Mouse (Mus musculus): ENCODE data around the gene Myadm. TPM values are rescaled to one million over a fixed set of nuclear protein-coding genes. Genes with fewer than 3 reads are reported as not detected.

Myadm gene
- polyA plus RNA-seq, 1 experiment from 2014 or later, result 128 TPM

DNA sequence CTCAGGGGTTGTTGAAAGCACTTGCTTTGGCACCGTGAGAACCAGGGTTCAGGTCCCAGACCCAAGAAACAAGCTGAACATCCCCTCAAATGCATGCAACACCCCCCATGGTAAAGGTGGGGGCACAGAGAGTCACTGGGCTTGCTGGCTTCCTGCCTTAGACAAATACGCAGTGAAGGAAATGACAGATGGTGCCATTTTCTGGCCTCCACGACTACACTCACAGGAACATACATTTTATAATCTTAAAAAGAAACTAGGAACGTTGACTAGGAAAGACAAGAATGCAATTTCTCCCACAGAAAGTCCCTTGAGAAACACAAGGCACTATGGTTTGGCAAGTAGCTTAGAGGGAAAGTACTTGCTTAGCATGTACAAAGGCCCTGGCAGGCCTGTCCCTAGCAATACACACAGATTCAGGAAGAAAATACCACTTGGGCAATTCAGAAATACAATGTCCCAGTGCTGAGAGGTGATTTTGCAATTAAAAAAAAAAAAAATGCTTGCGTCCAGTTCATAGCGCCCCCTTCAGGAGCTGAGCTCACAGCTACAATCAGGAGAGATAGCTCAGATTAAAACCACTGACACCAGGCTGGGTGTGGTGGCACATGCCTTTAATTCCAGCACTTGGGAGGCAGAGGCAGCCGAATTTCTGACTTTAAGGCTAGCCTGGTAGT, 11.2 kb downstream of the Myadm start:
- H3K36me3 ChIP-seq (ENCODE audit: inconsistent target), result peaks cover 24% of the 10 kb centered on the region
- H3K4me3 ChIP-seq (ENCODE audit: inconsistent target), result no peak overlapping the region
- peaks cover 30% of the 10 kb centered on the region for H3K79me2 ChIP-seq (ENCODE audit: inconsistent target)
- H3K27ac ChIP-seq, result no peak overlapping the region
- 69% methylated on average over 7 of the region's 7 CpGs for WGBS (ENCODE audit: missing documents)

DNA sequence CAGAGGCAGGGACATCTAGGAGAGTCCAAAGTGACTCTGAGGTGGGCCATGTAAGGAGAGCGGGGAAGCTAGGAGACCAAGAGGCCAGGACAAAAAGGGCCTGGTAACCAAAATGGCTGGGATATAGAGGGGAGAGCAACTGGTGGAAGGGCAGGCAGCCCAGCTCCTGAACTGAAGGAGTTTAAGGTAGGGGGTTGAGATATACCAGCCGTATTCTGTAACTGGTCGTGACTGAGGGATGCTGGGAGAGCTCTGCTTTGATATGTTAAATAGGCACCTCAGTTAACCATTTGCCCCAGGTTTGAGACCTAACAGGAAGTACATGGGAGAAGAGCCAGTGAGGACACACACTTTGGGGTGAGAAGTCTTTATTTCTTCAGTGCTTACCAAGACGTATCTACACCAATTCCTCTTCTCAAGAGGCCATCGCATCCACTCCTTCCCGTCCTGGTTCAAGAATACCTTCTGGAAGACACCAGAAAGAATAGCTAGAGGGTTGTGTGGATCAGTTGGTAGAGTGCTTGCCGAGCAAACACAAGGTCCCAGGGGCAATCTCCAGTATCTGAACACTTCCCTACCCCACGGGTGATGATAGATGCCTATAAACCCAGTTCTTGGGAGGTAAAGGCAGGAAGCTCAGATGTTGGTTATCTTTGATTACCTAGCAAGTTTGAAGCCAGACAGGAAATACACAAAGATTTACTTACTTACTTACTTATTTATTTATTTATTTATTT, 12.2 kb downstream of the Myadm start:
- H3K36me3 ChIP-seq (ENCODE audit: inconsistent target), result peaks cover 24% of the 10 kb centered on the region
- H3K4me3 ChIP-seq (ENCODE audit: inconsistent target), result no peak overlapping the region
- no peak overlapping the region for H3K27ac ChIP-seq
- 77% methylated on average over 8 of the region's 8 CpGs for WGBS (ENCODE audit: missing documents)
- H3K79me2 ChIP-seq (ENCODE audit: inconsistent target), result peaks cover 29% of the 10 kb centered on the region

DNA sequence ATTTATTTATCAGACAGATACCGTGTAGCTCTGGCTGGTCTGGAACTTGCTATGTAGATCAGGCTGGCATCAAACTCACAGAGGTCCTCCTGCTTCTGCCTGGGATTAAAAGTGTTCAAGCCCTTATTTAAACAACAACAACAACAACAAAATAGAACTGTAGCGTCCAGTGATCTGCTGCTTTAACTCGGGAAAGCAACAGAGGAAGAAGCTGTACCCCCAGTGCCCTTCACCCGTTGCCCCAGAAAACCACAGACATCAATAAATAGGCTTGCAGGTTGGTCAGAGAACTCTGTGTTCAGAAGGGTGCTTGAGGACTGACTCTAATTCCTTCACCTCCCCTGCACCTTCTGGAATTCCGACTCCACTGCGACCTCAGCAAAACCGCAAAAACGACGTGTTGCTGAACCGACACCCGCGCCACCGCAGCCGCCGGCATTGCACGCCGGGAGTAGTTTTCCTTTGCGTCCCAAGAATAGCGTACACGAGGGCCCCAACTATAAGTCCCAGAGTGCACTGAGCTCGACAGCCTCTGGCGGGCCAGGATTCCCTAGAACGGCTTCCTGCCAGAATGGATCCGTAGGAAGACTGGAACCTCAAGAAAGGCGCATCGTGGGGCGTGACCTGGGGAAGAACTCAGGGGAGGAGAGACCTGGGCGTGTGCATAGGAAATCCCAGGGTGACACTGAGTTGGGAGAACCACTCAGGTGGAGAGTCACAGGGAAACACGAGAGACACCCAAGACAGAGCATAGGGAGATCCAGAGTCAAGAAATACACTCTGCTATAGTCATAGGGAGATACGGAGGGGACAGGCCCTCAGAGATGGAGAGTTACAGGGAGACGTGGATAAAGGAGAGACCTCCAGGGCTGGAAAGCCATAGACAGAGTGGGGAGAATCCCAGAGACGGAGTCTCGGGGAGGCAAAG, 13.0 kb downstream of the Myadm start:
- no peak overlapping the region for H3K4me3 ChIP-seq (ENCODE audit: inconsistent target)
- H3K36me3 ChIP-seq (ENCODE audit: inconsistent target), result peaks cover 20% of the 10 kb centered on the region
- H3K27ac ChIP-seq, result no peak overlapping the region
- WGBS (ENCODE audit: missing documents), result 13% methylated on average over 33 of the region's 33 CpGs
- H3K79me2 ChIP-seq (ENCODE audit: inconsistent target), result peaks cover 21% of the 10 kb centered on the region

DNA sequence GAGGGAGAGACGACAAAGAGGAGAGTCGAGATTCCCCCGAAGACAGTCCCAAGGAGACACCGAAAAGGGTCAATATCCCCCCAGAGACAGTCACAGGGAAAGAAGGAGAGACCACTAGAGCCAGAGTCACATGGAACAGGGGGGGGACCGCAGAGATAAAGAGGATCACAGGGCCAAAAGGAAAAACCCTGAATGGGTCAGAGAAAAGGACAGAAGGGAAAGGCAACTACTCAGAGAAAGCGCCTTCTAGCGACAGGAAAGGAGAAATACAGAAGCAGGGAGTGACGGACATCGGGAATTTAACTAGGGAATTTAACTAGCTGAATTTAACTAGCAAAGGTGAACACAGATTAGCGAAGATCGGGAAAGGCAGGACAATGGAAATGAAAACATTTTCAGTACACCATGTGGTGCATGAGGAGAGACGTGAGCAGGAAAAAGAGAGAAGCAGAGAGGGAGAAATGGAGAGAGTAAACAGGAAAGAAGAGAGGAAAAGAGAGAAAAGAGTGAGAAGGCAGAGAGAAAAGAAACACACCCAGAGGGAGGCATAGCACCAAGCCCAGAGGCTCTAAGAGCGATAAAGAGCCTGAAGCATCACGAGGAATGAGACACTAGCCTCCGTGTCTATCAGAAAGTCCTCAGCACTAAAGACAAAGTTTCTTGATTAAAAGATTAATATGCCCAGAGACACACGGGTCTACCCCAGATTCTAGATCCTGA, 13.8 kb downstream of the Myadm start:
- whole genome bisulfite sequencing (ENCODE audit: missing documents), result 6% methylated on average over 16 of the region's 16 CpGs
- Histone ChIP-seq H3K4me3 (ENCODE audit: inconsistent target) (no peak overlapping the region), H3K27ac (no peak overlapping the region), H3K79me2 (ENCODE audit: inconsistent target) (peaks cover 12% of the 10 kb centered on the region), H3K36me3 (ENCODE audit: inconsistent target) (peaks cover 12% of the 10 kb centered on the region)

DNA sequence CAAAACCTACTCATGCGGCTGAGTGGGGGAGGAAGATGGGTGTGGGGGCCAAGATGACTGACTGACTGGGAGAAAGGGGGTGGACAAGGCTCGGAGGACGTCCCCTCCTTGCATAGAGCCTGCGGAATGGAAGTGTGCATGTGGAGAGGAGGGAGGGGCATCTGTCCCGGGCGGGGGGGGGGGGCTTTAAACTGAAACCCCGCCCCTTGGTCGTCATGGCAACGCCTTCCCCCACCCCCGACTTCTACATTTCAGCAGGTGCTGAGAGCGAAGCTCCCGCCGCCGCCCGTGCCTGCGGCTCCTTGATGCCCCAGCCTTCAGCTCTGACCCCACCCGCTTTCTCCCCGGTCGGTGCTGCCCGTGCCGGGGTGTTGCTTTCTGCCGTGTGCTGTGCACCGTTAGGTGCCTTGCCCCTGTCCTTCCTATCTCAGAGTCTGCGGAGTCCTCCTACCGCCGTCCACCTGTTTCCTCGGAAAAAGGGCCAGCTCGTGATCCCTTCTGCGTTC, 14.4 kb downstream of the Myadm start:
- Histone ChIP-seq H3K36me3 (ENCODE audit: inconsistent target) (0 out of 2 replicates have a peak, but pooled peaks cover 6% of the 10 kb centered on the region), H3K79me2 (ENCODE audit: inconsistent target) (peaks cover 6% of the 10 kb centered on the region), H3K4me3 (ENCODE audit: inconsistent target) (no peak overlapping the region), H3K27ac (no peak overlapping the region)
- 6% methylated on average over 29 of the region's 29 CpGs for WGBS (ENCODE audit: missing documents)

DNA sequence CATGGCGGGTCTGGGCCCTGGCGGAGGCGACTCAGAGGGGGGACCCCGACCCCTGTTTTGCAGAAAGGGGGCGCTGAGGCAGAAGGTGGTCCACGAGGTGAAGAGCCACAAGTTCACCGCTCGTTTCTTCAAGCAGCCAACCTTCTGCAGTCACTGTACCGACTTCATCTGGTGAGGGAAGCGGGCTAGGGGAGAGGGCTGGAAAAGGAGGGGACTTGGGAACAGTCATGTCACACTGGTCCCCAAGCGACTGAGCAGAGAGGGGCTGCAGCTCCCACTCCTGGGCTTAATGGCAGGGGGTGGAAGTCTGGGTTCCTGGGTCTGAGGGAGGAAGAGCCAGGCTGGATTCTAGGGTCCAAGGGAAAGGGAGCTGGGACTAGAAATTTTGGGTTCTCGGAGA, 14.9 kb downstream of the Myadm start:
- Histone ChIP-seq H3K36me3 (ENCODE audit: inconsistent target) (0 out of 2 replicates have a peak, but pooled peaks cover 1% of the 10 kb centered on the region), H3K27ac (no peak overlapping the region), H3K4me3 (ENCODE audit: inconsistent target) (no peak overlapping the region), H3K79me2 (ENCODE audit: inconsistent target) (peaks cover 2% of the 10 kb centered on the region; the same call in 1 of the 2 replicates)
- WGBS (ENCODE audit: missing documents), result 17% methylated on average over 12 of the region's 12 CpGs

DNA sequence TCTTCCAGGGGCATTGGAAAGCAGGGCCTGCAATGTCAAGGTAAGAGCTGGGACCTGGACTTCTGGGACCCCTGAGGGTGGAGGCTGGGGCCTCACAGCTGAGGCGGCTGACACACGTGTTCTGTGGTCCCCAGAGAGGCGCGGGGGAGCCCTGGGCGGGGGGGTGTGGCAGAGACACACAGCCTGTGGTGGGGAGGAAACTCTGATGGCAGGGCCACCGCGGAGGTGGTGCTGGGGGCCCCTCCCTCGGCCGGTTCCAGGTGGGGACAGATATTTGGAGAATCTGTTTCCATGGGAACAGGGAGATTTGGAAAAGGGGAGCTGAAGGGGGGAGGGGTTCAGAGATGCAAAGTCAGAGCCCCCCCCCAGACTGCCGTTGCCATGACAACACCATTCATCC, 15.4 kb downstream of the Myadm start:
- H3K27ac ChIP-seq, result no peak overlapping the region
- H3K79me2 ChIP-seq (ENCODE audit: inconsistent target), result no peaks in the 10 kb centered on the region
- 6% methylated on average over 10 of the region's 10 CpGs for WGBS (ENCODE audit: missing documents)
- no peak overlapping the region for H3K4me3 ChIP-seq (ENCODE audit: inconsistent target)
- no peaks in the 10 kb centered on the region for H3K36me3 ChIP-seq (ENCODE audit: inconsistent target)

DNA sequence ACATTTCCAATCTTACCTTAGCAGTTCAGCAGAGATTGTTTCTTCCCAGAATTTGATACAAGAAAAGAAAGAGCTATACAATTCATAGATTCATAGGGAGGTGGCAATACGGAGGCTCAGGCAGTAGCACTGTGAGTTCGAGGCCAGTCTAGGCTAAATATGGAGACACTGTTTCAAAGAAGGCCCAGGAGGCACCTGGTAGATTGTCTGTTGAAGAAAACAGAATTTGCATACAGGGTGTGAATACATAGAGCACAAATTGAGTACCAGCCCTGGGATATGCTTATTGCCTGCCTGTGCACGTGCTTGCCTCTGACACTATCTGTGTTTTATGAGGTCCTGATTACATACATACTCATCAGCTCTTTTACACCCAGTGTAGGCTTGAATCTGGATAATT, 17.5 kb downstream of the Myadm start:
- Histone ChIP-seq H3K36me3 (ENCODE audit: inconsistent target) (no peaks in the 10 kb centered on the region), H3K79me2 (ENCODE audit: inconsistent target) (no peaks in the 10 kb centered on the region), H3K4me3 (ENCODE audit: inconsistent target) (no peak overlapping the region), H3K27ac (no peak overlapping the region)
- 92% methylated on average over 3 of the region's 3 CpGs for WGBS (ENCODE audit: missing documents)

DNA sequence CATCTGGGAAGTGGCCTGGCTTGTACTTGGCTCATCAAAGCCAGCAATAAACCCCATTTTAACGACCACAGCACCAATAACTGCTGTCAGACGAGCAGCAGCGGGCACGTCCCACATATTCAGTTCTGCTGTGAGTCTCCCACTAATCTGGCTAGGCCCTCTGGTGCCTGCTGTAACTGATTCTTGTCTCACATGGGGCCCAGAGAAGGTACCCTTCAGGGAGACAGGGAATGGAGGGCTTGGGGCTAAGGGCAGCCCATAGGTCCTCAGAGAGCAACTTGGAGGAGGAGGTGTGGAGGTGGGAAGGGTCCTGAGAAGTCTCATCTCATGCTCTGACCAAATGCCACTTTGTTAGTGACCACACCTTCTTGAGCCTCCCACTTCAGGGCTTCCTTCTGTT, 19.8 kb downstream of the Myadm start:
- 70% methylated on average over 4 of the region's 4 CpGs for WGBS (ENCODE audit: missing documents)
- no peaks in the 10 kb centered on the region for H3K79me2 ChIP-seq (ENCODE audit: inconsistent target)
- no peak overlapping the region for H3K4me3 ChIP-seq (ENCODE audit: inconsistent target)
- no peak overlapping the region for H3K27ac ChIP-seq
- no peaks in the 10 kb centered on the region for H3K36me3 ChIP-seq (ENCODE audit: inconsistent target)

DNA sequence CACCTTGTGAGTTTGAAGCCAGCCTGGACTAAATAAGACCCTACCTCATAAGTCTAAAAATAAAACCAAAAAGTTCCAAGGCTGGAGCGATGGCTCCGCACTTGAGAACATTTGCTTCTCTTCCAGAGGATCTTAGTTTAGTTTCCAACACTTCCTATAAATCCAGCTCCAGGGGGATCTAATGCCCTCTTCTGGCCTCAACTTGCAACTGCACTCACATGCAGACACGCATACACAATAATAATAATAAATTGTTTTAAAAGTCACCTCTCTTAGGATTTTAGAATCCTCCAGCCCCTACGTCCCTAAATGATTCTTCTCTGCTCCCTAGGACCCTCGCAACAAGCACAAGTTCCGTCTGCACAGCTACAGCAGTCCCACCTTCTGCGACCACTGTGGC, 21.4 kb downstream of the Myadm start:
- no peaks in the 10 kb centered on the region for H3K79me2 ChIP-seq (ENCODE audit: inconsistent target)
- WGBS (ENCODE audit: missing documents), result 94% methylated on average over 7 of the region's 7 CpGs
- no peak overlapping the region for H3K4me3 ChIP-seq (ENCODE audit: inconsistent target)
- no peak overlapping the region for H3K27ac ChIP-seq
- no peaks in the 10 kb centered on the region for H3K36me3 ChIP-seq (ENCODE audit: inconsistent target)

DNA sequence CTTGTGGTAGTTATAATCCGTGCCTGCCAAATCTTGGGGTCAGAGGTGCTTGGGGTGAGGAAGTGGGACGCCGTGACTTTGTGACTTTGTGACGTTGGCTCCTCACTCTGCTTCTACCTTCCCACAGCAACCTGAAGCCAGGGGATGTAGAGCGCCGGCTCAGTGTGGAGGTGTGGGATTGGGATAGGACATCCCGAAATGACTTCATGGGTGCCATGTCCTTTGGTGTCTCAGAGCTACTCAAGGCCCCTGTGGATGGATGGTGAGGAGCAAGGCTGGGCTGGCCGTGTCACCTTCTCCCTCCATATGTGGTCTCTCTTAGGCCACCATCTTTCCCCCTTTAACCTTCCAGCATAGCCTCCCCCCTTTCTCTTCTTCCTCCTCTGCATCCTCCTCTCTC, 24.7 kb downstream of the Myadm start:
- 83% methylated on average over 8 of the region's 8 CpGs for WGBS (ENCODE audit: missing documents)
- no peaks in the 10 kb centered on the region for H3K36me3 ChIP-seq (ENCODE audit: inconsistent target)
- no peak overlapping the region for H3K27ac ChIP-seq
- H3K79me2 ChIP-seq (ENCODE audit: inconsistent target), result no peaks in the 10 kb centered on the region
- no peak overlapping the region for H3K4me3 ChIP-seq (ENCODE audit: inconsistent target)

DNA sequence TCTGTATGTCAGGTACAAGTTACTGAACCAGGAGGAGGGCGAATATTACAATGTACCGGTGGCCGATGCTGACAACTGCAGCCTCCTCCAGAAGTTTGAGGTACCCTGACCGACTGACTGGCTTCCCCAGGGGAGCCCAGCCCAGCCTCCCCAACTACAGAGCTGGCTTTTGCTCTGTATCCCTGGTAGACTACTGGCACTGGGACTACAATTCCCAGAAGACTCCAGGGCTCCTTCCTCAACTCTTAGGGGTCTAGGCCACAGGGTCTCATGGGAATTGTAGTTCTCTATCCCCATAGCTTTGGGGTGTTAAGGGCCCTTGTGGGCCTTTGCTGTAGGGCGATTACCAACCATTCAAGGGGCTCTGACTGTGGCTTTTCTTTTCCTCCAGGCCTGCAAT, 25.2 kb downstream of the Myadm start:
- no peak overlapping the region for H3K27ac ChIP-seq
- no peaks in the 10 kb centered on the region for H3K36me3 ChIP-seq (ENCODE audit: inconsistent target)
- no peaks in the 10 kb centered on the region for H3K79me2 ChIP-seq (ENCODE audit: inconsistent target)
- no peak overlapping the region for H3K4me3 ChIP-seq (ENCODE audit: inconsistent target)
- 88% methylated on average over 5 of the region's 5 CpGs for WGBS (ENCODE audit: missing documents)

DNA sequence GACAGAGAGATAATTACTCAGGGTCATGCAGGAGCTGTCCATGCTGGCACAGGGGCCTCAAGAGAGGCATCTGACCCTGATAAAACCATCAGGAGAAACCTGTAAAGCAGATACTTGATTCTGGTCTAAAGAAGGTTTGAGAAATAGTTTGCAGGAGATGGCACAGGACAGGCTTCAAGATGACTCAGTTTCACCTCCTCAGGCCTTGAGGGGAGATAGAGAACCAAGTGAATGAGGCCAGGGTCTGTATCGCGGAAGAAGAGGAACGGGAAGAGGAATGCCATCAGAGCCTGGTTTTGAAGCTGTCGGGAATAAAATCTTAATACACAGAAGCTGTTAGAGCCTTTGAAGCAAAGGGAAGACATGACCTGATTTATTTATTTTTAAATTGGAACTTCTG, 28.8 kb downstream of the Myadm start:
- Histone ChIP-seq H3K27ac (no peak overlapping the region), H3K36me3 (ENCODE audit: inconsistent target) (no peaks in the 10 kb centered on the region), H3K4me3 (ENCODE audit: inconsistent target) (no peak overlapping the region), H3K79me2 (ENCODE audit: inconsistent target) (no peaks in the 10 kb centered on the region)
- 62% methylated on average over 4 of the region's 4 CpGs for WGBS (ENCODE audit: missing documents)

DNA sequence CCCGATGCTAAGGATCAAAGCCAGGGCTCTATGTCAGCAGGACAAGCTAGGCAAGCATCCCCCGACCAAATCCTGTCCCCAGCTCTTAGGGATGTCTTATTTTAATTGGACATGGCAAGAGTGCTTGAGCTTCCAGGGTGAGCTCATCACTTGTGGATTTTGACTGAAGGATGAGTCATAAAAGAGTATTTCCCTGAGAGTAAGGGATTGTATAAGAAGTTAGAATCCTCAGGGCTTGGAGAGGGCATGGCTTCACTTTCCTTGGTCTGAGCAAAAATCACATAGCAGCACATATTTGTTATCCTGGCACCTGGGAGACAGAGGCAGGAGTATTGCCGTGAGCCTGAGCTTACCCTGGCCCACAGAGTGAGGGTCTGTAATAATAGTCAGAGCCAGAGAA, 32.0 kb downstream of the Myadm start:
- 80% methylated on average over 3 of the region's 3 CpGs for WGBS (ENCODE audit: missing documents)
- no peaks in the 10 kb centered on the region for H3K36me3 ChIP-seq (ENCODE audit: inconsistent target)
- no peaks in the 10 kb centered on the region for H3K79me2 ChIP-seq (ENCODE audit: inconsistent target)
- H3K4me3 ChIP-seq (ENCODE audit: inconsistent target), result no peak overlapping the region
- H3K27ac ChIP-seq, result no peak overlapping the region
